26 mouse cellular contexts compared by ENCODE assay signal in the genomic region with DNA sequence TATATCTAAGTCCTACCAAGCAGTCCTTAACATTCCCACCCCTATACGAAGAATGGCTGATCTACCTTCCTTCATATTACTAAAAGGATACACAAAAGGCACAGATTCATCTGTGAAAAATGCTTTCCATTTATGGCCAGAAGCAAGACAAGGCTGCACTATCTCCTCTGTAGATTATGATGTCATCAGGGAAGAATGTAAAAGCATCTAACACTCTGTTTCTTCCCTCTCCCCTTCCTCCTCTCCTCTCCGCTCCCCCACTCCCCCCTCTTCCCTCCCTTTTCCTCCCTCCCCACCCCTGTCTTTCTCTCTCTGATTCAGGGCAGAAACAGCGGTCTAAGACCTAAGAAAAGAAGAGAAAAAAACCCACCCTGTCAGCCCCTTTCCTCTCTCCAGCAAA. TPM values are rescaled to one million over a fixed set of nuclear protein-coding genes. Genes with fewer than 3 reads are reported as not detected.
DNase-seq lines count a peak whose midpoint lies in the region; TF ChIP-seq lines count a peak whose summit lies in the region.
"Had no signal": no experiment of that assay in that cellular context is flagged by ENCODE, and none has a peak within 500 bp of the region (broad histone marks: within the 10 kb centered on the region; RNA-seq: fewer than 3 reads in every experiment).

Gene 1700009N14Rik (plus strand): TSS at position 227 of the 400 bp plus-strand sequence.

- peaks cover 3% of the 10 kb centered on the region; the same call in 1 of the 2 replicates for H3K4me1 ChIP-seq in testis, adult 2 months (ENCODE audit: control insufficient read depth, insufficient read depth, low read length)
- no peaks in the 10 kb centered on the region; the same call in 1 of the 2 replicates for H3K4me1 ChIP-seq in embryonic fibroblast, embryonic 13.5 days (ENCODE audit: control insufficient read depth, insufficient read depth, low read length)
- H3K4me1 ChIP-seq: forebrain, embryonic 10.5 days; forebrain, embryonic 12.5 days had no signal

- H3K4me3 ChIP-seq in testis, adult 2 months (ENCODE audit: control insufficient read depth, low read depth, low read length), result peak within 1 kb of the TSS; percentile 87
- H3K4me3 ChIP-seq in embryonic fibroblast, embryonic 13.5 days (ENCODE audit: insufficient read depth, low read length), result no peak within 1 kb of the TSS
- H3K4me3 ChIP-seq: embryonic facial prominence, embryonic 12.5 days; erythroblast, embryonic 14.5 days; forebrain, embryonic 10.5 days; forebrain, embryonic 12.5 days had no signal

- TF ChIP-seq POLR2A in testis, adult 2 months (IDR thresholded peaks at IDR 0.05; ENCODE audit: control insufficient read depth, low read depth, low read length), result no peak; the same call in 1 of the 2 replicates
- TF ChIP-seq POLR2A in embryonic fibroblast, embryonic 13.5 days (IDR thresholded peaks at IDR 0.05; ENCODE audit: low read depth, low read length), result no peak

- DNase-seq in testis, postnatal 14 days (ENCODE audit: low spot score), result no peak
- peak; percentile 71 for DNase-seq in 3T3-L1 (ENCODE audit: low read depth, low spot score)
- DNase-seq in urinary bladder, postnatal 14 days (ENCODE audit: low spot score), result no peak
- DNase-seq in kidney, postnatal 14 days, result no peak
- DNase-seq: adrenal gland, adult 2 months; adrenal gland, postnatal 10 days; adrenal gland, postnatal 25 days; cerebellum, adult 11 months; cerebellum, adult 18-20 months; cerebellum, adult 8-10 months; cerebellum, adult 9-11 months; cerebellum, postnatal 14 days; cerebellum, postnatal 36 days; embryo, embryonic 11 days had no signal

- no peaks in the 10 kb centered on the region for H3K36me3 ChIP-seq in testis, adult 2 months (ENCODE audit: control insufficient read depth, insufficient read depth, low read length)
- H3K36me3 ChIP-seq: embryonic facial prominence, embryonic 12.5 days; forebrain, embryonic 10.5 days; forebrain, embryonic 12.5 days had no signal

- TF ChIP-seq CTCF in testis, adult 2 months (IDR thresholded peaks at IDR 0.05; ENCODE audit: control insufficient read depth, insufficient read depth, insufficient replicate concordance, low read depth, low read length), result no peak
- no peak for TF ChIP-seq CTCF in embryonic fibroblast, embryonic 13.5 days (IDR thresholded peaks at IDR 0.05; ENCODE audit: borderline replicate concordance, insufficient read depth, low read length)

- no peaks in the 10 kb centered on the region for H3K27me3 ChIP-seq in testis, adult 2 months (ENCODE audit: control insufficient read depth, insufficient read depth, low read length)
- H3K27me3 ChIP-seq: embryonic facial prominence, embryonic 12.5 days; forebrain, embryonic 12.5 days; Patski had no signal

- H3K27ac ChIP-seq in testis, adult 2 months (ENCODE audit: control insufficient read depth, insufficient read depth, low read depth, low read length), result 0 out of 2 replicates have a peak within 1 kb of the TSS, but pooled peaks have one; percentile 21
- H3K27ac ChIP-seq in embryonic fibroblast, embryonic 13.5 days (ENCODE audit: insufficient read depth, low read length), result peak within 1 kb of the TSS; percentile 88
- H3K27ac ChIP-seq: embryonic facial prominence, embryonic 12.5 days; forebrain, embryonic 10.5 days; forebrain, embryonic 12.5 days had no signal

RNA-seq across cellular contexts. Expression of gene 1700009N14Rik, which starts in this region (rescaled TPM):
- 606 and 776 TPM in 2 replicates for polyA plus RNA-seq in testis, adult 2 months (2012; rRNA removed)
- polyA plus RNA-seq in embryonic fibroblast, embryonic 13.5 days (2011; ENCODE audit: insufficient read length, low read depth, missing spikeins), result 1.1 and 4.3 TPM in 2 replicates
- polyA plus RNA-seq: activated CD4-positive, CD25-positive, alpha-beta regulatory T cell, adult 4 months; adrenal gland, adult 2 months; embryonic facial prominence, embryonic 12.5 days; embryonic facial prominence, embryonic 14.5 days; erythroblast, embryonic 14.5 days; forebrain, embryonic 10.5 days; forebrain, embryonic 12.5 days; forebrain, embryonic 14.5 days; forebrain, embryonic 16.5 days; frontal cortex, adult 2 months; Patski had no signal

Comparison
In these comparisons a context has a peak if more than half of its experiments do, and no peak if none do; other contexts are left out.
1. RNA of gene 1700009N14Rik (polyA plus RNA-seq): 606 to 776 TPM in testis, adult 2 months; 1.1 to 4.3 TPM in embryonic fibroblast, embryonic 13.5 days; every median in the first group is over 100 times any median in the second.